ENCODE assay signal across 18 mouse cellular contexts in genomic region chr7:99323321-99323700, GRCm38 (mm10). TPM values are rescaled to one million over a fixed set of nuclear protein-coding genes. Genes with fewer than 3 reads are reported as not detected.
DNase-seq lines count a peak whose midpoint lies in the region; ATAC-seq and TF ChIP-seq lines count a peak whose summit lies in the region.
"Had no signal": no experiment of that assay in that cellular context is flagged by ENCODE, and none has a peak within 500 bp of the region (broad histone marks: within the 10 kb centered on the region; RNA-seq: fewer than 3 reads in every experiment).

No protein-coding gene starts in this region.

- no peak overlapping the region for H3K4me2 ChIP-seq in lung, embryonic 14.5 days
- no peak overlapping the region for H3K4me2 ChIP-seq in lung, embryonic 16.5 days (ENCODE audit: low read depth, low read length)
- H3K4me2 ChIP-seq: heart, embryonic 13.5 days had no signal

- no peaks in the 10 kb centered on the region for H3K27me3 ChIP-seq in lung, embryonic 14.5 days (ENCODE audit: insufficient read depth, low read length)
- no peaks in the 10 kb centered on the region for H3K27me3 ChIP-seq in lung, embryonic 16.5 days (ENCODE audit: control insufficient read depth, insufficient read depth, low read depth, low read length)
- peaks cover 75% of the 10 kb centered on the region for H3K27me3 ChIP-seq in midbrain, embryonic 10.5 days (ENCODE audit: low read depth, poor library complexity, severe bottlenecking)

- H3K9ac ChIP-seq in lung, embryonic 14.5 days, result no peak overlapping the region
- H3K9ac ChIP-seq in lung, embryonic 16.5 days (ENCODE audit: low read length), result no peak overlapping the region
- H3K9ac ChIP-seq: heart, embryonic 13.5 days had no signal

- H3K36me3 ChIP-seq in lung, embryonic 14.5 days (ENCODE audit: insufficient read depth), result no peaks in the 10 kb centered on the region
- H3K36me3 ChIP-seq in lung, embryonic 16.5 days (ENCODE audit: control insufficient read depth, insufficient read depth, low read length), result no peaks in the 10 kb centered on the region
- H3K36me3 ChIP-seq in midbrain, embryonic 10.5 days, result peaks cover 24% of the 10 kb centered on the region; the same call in 1 of the 2 replicates
- H3K36me3 ChIP-seq: embryonic facial prominence, embryonic 10.5 days; heart, embryonic 13.5 days had no signal

- no peak for TF ChIP-seq CTCF in lung, embryonic 14.5 days (IDR thresholded peaks at IDR 0.05; ENCODE audit: low read depth)

- H3K9me3 ChIP-seq in lung, embryonic 14.5 days (ENCODE audit: low read depth, low read length), result no peaks in the 10 kb centered on the region
- H3K9me3 ChIP-seq in lung, embryonic 16.5 days (ENCODE audit: control insufficient read depth, low read length), result no peaks in the 10 kb centered on the region
- H3K9me3 ChIP-seq in midbrain, embryonic 10.5 days (replicated peaks), result no peaks in the 10 kb centered on the region
- H3K9me3 ChIP-seq: embryonic facial prominence, embryonic 10.5 days; forebrain, embryonic 10.5 days; heart, embryonic 13.5 days had no signal

- H3K4me1 ChIP-seq in lung, embryonic 14.5 days (ENCODE audit: insufficient read depth), result no peaks in the 10 kb centered on the region; the same call in 1 of the 2 replicates
- peaks cover 29% of the 10 kb centered on the region for H3K4me1 ChIP-seq in lung, embryonic 16.5 days (replicated peaks; ENCODE audit: control insufficient read depth, insufficient read depth, low read length)
- H3K4me1 ChIP-seq in midbrain, embryonic 10.5 days, result peaks cover 48% of the 10 kb centered on the region

- H3K27ac ChIP-seq in lung, embryonic 14.5 days (ENCODE audit: low read depth), result no peak overlapping the region
- peak overlapping the region; percentile 39; the same call in 1 of the 2 replicates for H3K27ac ChIP-seq in lung, embryonic 16.5 days (ENCODE audit: low read length)
- no peak overlapping the region for H3K27ac ChIP-seq in midbrain, embryonic 10.5 days (replicated peaks)
- H3K27ac ChIP-seq: embryonic facial prominence, embryonic 10.5 days; forebrain, embryonic 10.5 days; gastrocnemius, adult 2 months; heart, embryonic 13.5 days had no signal

- peak; percentile 29; the same call in 1 of the 2 replicates for ATAC-seq in lung, embryonic 14.5 days (ENCODE audit: insufficient read depth)
- ATAC-seq in lung, embryonic 16.5 days (ENCODE audit: low read depth), result 0 out of 2 replicates have a peak, but pooled peaks have one; percentile 44
- ATAC-seq: forebrain, embryonic 14.5 days had no signal

- no peak overlapping the region for H3K4me3 ChIP-seq in lung, embryonic 14.5 days (ENCODE audit: low read depth, low read length)
- H3K4me3 ChIP-seq in lung, embryonic 16.5 days (ENCODE audit: low read length), result no peak overlapping the region
- no peak overlapping the region for H3K4me3 ChIP-seq in midbrain, embryonic 10.5 days
- H3K4me3 ChIP-seq: embryonic facial prominence, embryonic 10.5 days; erythroblast, embryonic 14.5 days; forebrain, embryonic 10.5 days; gastrocnemius, adult 2 months; heart, embryonic 13.5 days had no signal

- DNase-seq in lung, embryonic 14.5 days, result no peak
- no peak for DNase-seq in lung, postnatal 14 days
- DNase-seq in lung, postnatal 36 days, result peak; percentile 36
- no peak for DNase-seq in T-cell, adult 2 months (ENCODE audit: low spot score)
- DNase-seq in midbrain, embryonic 10.5 days (ENCODE audit: low spot score), result no peak
- DNase-seq: adrenal gland, adult 8-10 months; adrenal gland, postnatal 36 days; cerebellum, adult 2 months; cerebellum, postnatal 10 days; gastrocnemius, adult 2 months; gastrocnemius, postnatal 36 days; heart, postnatal 36 days had no signal

- WGBS in lung, embryonic 14.5 days, result 65% methylated on average over 9 of the region's 9 CpGs
- 43% methylated on average over 9 of the region's 9 CpGs for WGBS in lung, embryonic 16.5 days
- WGBS in midbrain, embryonic 10.5 days, result 90% methylated on average over 9 of the region's 9 CpGs

RNA-seq across cellular contexts. Expression of gene Serpinh1, which starts 29.7 kb away (rescaled TPM):
- polyA plus RNA-seq in lung, embryonic 14.5 days (2014; fragmentation: Nextera tagmentation; extraction: Ambion mirVana), result 663 and 691 TPM in 2 replicates
- polyA plus RNA-seq in lung, embryonic 16.5 days (2015; fragmentation: Nextera tagmentation; extraction: Ambion mirVana), result 1,678 and 1,766 TPM in 2 replicates
- 789 and 882 TPM in 2 replicates for polyA plus RNA-seq in midbrain, embryonic 10.5 days (2016; fragmentation: Nextera tagmentation; extraction: Ambion mirVana)

RNA-seq across cellular contexts. Expression of gene Map6, which starts 56.1 kb away (rescaled TPM):
- 1.2 and 2.0 TPM in 2 replicates for polyA plus RNA-seq in lung, embryonic 14.5 days (2014; fragmentation: Nextera tagmentation; extraction: Ambion mirVana)
- polyA plus RNA-seq in lung, embryonic 16.5 days (2015; fragmentation: Nextera tagmentation; extraction: Ambion mirVana), result 3.0 and 3.2 TPM in 2 replicates
- 27.9 and 39.5 TPM in 2 replicates for polyA plus RNA-seq in midbrain, embryonic 10.5 days (2016; fragmentation: Nextera tagmentation; extraction: Ambion mirVana)
- polyA plus RNA-seq: erythroblast, embryonic 14.5 days had no signal

RNA-seq across cellular contexts. Expression of gene Gdpd5, which starts 57.9 kb away (rescaled TPM):
- polyA plus RNA-seq in lung, embryonic 14.5 days (2014; fragmentation: Nextera tagmentation; extraction: Ambion mirVana), result 20.2 and 21.8 TPM in 2 replicates
- polyA plus RNA-seq in lung, embryonic 16.5 days (2015; fragmentation: Nextera tagmentation; extraction: Ambion mirVana), result 22.4 and 24.1 TPM in 2 replicates
- 23.5 and 28.2 TPM in 2 replicates for polyA plus RNA-seq in midbrain, embryonic 10.5 days (2016; fragmentation: Nextera tagmentation; extraction: Ambion mirVana)
